Mouse (Mus musculus) thymus, postnatal 25 days (tissue): Measurements from ENCODE around the gene Ldlrad3.

Experiments used
- DNase-seq: peaks from one replicate; pipeline ENCODE4 v3.0.0; 2022

Ldlrad3 gene

GRCm38 (mm10) chr2:102185951-102186561, at the start of gene Ldlrad3:
Gene Ldlrad3, minus strand, starts transcription at chr2:102186385.
- peak; percentile 86 for DNase-seq

GRCm38 (mm10) chr2:102231470-102231869, 45.3 kb upstream of the Ldlrad3 start:
- no peak for DNase-seq

GRCm38 (mm10) chr2:102229126-102229525, 42.9 kb upstream of the Ldlrad3 start:
- no peak for DNase-seq

GRCm38 (mm10) chr2:102228331-102228730, 42.1 kb upstream of the Ldlrad3 start:
- DNase-seq = no peak

GRCm38 (mm10) chr2:102227839-102228238, 41.7 kb upstream of the Ldlrad3 start:
- no peak for DNase-seq

GRCm38 (mm10) chr2:102226274-102226673, 40.1 kb upstream of the Ldlrad3 start:
- DNase-seq = no peak

GRCm38 (mm10) chr2:102223355-102224128, 37.4 kb upstream of the Ldlrad3 start:
- no peak for DNase-seq

GRCm38 (mm10) chr2:102222749-102223148, 36.6 kb upstream of the Ldlrad3 start:
- DNase-seq = no peak

GRCm38 (mm10) chr2:102216817-102217216, 30.6 kb upstream of the Ldlrad3 start:
- DNase-seq = no peak

GRCm38 (mm10) chr2:102212096-102212495, 25.9 kb upstream of the Ldlrad3 start:
- DNase-seq = no peak

GRCm38 (mm10) chr2:102205672-102206399, 19.7 kb upstream of the Ldlrad3 start:
- DNase-seq = no peak

- DNase-seq = no peak
Measured at GRCm38 (mm10) chr2:102203478-102203877, 17.3 kb upstream of the Ldlrad3 start.

GRCm38 (mm10) chr2:102202211-102202770, 16.1 kb upstream of the Ldlrad3 start:
- DNase-seq = no peak

GRCm38 (mm10) chr2:102201198-102201948, 15.2 kb upstream of the Ldlrad3 start:
- DNase-seq = no peak

GRCm38 (mm10) chr2:102197332-102197731, 11.1 kb upstream of the Ldlrad3 start:
- no peak for DNase-seq

- no peak for DNase-seq
Measured at GRCm38 (mm10) chr2:102196709-102197108, 10.5 kb upstream of the Ldlrad3 start.

- no peak for DNase-seq
Measured at GRCm38 (mm10) chr2:102195494-102195893, 9.3 kb upstream of the Ldlrad3 start.

GRCm38 (mm10) chr2:102194247-102194646, 8.1 kb upstream of the Ldlrad3 start:
- no peak for DNase-seq

GRCm38 (mm10) chr2:102192943-102193820, 7.0 kb upstream of the Ldlrad3 start:
- no peak for DNase-seq

GRCm38 (mm10) chr2:102191736-102192135, 5.6 kb upstream of the Ldlrad3 start:
- DNase-seq = no peak

- no peak for DNase-seq
Measured at GRCm38 (mm10) chr2:102190956-102191355, 4.8 kb upstream of the Ldlrad3 start.
